Mouse (Mus musculus) frontal cortex, adult 2 months (tissue): ENCODE data around the gene Slc39a11. TPM values are rescaled to one million over a fixed set of nuclear protein-coding genes. Genes with fewer than 3 reads are reported as not detected.

Experiments used
- DNase-seq, 2 experiments: peaks; one replicate each; pipeline ENCODE4 v3.0.0; 2022; ENCODE audit warnings: low spot score in 1 of 2; ENCODE audit errors: extremely low spot score in 1 of 2
- polyA plus RNA-seq: library from polyadenylated mRNA; depleted of rRNA; stranded (reverse); fragments of >200 nt; gene quantifications from 2 replicates; pipeline ENCODE4 v1.2.3, GENCODE M21; 2012; rRNA removed

Slc39a11 gene
- 11.2 and 12.3 TPM in 2 replicates for polyA plus RNA-seq

DNA sequence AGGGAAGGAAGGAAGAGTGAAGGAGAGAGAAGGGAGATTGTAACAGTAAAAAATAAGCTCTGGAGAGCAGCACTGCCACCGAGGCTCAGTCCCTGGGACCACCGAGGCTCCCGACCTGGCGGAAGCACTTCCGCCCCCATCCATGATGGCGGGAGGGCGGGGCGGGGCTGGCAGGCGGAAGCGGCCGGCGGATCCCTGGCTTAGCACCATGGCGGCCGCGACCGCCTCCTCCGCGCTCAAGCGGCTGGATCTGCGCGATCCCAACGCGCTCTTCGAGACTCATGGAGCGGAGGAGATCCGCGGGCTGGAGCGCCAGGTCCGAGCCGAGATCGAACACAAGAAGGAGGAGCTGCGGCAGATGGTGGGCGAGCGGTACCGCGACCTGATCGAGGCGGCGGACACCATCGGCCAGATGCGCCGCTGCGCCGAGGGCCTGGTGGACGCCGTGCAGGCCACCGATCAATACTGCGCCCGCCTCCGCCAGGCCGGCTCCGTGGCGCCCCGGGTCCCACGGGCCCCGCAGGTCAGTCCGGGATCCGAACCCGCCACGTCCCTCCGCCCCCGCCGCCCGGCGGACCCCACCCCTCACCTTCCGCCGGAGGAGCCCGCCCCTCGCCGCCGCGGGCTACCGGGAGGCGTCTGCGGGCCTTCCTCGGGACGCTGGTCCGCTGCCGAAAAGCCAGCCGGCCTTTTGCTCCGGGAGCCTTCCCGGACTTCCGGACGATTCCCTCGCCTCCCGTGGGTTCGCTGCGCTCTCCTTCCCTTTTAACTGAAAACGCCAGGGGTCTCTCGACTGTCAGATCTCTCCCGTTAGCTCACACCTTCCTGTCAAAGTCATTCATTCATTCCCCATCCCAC lies at the start of gene Slc39a11:
TSS of gene Slc39a11 (minus strand) at position 727 of the 858 bp plus-strand sequence.
- no peak for DNase-seq

DNA sequence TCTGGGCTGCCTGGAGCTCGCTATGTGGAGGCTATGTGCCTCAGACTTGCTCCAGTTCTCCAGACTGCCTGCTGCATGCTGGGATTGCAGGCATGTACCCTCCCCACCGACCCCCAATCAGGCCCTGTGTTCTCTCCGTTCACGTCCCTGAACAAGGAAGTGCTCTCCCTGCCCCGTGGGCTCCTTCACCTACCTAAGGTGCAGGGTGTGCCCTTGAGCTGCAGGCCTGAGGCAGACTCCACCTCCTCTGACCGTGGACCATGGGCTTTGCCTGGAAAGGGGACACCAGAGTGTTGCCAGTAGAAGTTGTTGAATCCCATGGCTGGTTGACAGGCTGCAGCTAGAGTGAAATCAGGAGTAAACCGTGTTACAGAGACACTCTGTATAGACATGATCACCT lies 49.8 kb upstream of the Slc39a11 start:
- DNase-seq: no peak

DNA sequence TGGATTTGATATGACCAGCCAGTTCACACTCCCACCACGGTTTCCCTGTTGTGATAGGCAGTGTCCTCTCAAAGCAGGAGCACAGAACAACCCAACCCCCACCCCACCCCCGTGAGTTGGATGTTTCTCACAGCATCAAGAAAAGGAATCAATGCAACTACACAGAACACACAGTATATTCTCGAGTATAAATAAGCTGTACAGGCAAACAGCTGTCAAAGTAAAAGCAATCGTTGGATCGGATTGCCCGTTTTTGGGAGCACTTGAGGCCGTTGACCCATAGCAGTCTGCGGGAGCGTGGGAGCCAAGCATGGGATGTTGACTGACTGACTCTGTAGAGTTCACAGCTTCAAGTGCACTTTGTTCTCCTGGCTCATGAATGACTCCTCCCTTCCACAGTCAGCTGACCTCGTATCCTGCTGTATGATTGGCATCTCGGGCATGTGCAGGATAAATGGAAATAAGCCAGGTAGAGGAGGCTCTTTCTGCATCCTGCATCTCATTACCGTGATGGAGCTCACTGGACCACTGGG lies 48.2 kb upstream of the Slc39a11 start:
- DNase-seq: no peak

DNA sequence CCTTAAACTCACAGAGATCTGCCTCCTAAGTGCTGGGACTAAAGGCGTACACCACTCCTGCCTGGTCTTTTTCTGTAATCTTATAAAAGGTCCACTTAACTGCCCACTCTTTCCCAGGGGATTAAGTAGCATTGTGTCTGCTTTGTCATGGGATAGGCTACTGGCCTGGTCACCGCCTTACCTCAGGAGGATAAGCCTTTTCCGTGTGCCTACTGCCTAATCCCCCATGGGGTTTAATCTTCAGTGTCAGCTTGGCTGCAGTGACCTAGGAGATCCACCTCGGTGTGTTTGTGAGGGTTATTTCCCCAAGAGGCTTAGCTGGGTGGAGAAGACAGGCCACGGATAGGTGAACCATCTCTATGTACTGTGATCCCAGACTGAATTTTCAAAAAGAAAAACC lies 47.7 kb upstream of the Slc39a11 start:
- no peak for DNase-seq

DNA sequence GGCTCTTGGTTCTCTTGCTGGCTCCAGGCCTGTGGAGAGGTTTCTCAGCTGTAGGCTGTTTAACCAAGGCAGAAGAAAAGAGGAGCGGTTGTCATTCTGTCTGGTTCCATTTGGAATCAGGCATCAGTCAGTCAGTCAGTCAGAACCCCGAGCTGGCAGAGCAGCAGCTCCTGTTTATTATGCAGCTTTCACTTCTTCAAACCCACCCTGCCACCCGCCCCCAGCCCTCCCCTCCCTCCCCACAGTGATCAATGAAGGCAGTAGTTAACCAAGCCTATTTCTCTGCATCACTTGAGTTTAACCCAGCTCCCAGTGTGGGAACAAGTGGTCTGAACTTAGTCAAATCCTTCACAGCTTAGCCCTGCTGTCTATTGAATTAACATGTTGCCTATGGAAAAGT lies 42.0 kb upstream of the Slc39a11 start:
- DNase-seq: no peak

DNA sequence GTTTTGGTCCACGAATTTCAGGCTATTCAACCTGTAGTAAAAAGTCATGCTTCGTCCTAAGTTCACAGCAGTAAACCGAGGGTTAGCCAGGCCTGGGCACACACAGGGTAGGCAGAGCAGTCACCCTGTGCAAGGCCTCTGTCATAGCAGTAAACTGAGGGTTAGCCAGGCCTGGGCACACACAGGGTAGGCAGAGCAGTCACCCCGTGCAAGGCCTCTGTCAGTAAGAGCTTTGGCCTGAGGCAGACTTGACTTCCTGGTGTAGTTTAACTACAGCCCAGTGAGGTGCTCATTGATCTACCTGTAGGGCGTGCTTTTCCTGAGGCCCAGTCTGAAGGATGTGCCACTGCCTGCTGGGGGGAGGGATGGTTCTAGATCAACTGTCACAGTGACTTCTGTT lies 41.4 kb upstream of the Slc39a11 start:
- DNase-seq: no peak

DNA sequence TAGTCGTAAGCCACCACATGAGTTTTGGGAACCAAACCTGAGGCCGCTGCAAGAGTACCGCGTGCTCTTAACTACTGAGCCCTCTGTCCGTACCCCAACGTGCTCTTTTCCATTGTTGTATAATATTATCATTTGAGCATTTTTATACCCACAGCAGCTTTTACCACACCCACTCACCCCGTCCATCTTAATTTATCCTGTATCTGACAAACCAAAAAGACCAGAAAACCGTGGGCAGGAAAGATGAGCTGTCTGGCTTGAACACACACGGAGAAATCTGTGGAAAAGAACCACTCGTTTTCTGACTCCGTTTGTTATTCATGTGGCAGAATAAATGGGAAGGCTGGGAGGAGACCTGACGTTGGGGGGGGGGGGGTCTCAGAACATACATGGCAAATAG lies 40.6 kb upstream of the Slc39a11 start:
- peak in 1 of 2 experiments; percentile 60 for DNase-seq

DNA sequence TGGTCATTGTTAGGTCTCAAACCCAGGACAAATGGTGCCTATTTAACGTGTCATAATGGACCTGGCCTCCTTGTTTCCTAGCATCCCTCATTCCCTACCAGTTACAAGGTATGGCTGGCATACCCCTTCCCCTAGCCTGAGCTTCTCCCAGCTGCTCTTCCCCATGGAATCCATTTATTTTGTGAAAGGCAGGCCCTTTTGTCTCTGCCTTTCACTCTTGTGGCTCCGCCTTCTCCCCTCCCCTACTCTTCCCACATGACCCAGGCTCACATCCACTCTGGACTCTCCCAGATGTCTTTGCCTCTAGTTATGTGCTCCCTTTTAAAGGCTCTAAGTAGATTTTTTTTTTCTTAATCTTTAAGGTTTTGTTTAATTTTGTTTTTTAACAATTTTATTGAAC lies 37.2 kb upstream of the Slc39a11 start:
- no peak for DNase-seq

DNA sequence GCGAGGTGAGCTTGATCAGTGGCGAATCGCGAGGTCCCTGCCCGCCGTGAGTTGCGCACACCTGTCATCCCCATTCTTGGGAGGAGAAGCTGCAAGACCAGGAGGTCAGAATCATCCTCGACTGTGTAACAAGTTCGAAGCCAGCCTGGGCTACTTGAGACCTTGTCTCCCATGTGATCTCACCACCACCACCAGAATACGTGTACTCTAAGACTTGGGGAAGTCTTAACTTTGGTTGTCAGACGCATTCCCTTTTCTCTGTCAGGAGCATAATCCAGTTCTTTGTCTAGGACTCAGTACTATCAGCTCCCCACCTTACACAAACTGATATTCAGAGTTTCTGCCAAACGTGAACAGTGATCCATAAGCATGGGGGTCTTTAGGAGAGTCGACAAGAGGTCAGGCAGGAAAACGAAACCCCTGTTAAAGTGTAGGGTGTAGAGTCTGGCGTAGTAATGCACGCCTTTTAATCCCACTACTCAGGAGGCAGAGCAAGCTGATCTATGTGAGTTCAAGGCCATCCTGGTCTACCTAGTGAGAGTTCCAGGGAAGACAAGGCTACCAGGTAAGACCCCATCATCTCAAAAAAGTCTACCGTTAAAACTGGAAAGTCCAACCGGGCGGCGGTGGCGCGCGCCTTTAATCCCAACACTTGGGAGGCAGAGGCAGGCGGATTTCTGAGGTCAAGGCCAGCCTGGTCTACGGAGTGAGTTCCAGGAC lies 35.0 kb upstream of the Slc39a11 start:
- DNase-seq: no peak

DNA sequence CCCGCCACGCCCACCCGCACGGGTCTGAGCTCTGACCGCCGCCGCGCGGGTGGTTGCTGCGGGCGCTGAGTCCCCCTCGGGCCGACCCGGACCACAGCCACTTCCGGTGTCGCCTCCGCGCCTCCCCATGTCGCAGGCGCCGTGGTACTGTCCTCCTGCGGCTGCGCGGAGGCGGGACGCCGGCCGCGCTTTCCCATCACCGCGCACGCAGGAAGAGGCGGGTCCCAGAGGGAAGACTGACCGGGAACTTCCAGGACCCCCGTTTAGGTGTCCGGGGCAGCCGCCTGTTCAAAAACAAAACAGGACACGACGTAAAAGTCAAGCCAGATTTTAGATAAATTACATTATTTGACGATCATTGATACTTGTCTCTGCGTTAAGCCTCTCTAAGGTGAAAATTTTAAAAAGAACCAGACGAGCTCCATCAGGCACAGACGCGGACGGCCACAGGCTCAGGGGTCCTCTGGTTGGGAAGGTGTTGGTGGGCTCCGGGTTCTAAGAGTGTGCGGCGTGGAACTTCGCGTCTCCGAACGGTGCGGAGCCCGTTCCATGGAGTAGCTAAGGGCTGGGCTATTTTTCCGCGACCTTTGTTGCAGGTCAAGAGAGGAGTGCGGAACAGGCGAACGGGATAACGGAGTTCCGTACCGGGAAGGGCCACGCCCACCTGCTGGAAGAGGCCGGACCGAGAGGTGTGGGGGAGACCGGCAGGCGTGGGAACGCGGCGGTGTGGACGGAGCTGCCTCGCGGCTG lies 34.3 kb upstream of the Slc39a11 start, which contains the start of the genes Fam104a and D11Wsu47e:
TSS of gene Fam104a (minus strand) at position 199 of the 750 bp plus-strand sequence.
TSS of gene D11Wsu47e (plus strand) at position 456 of the 750 bp plus-strand sequence.
- peak; percentile 92 to 97 for DNase-seq

DNA sequence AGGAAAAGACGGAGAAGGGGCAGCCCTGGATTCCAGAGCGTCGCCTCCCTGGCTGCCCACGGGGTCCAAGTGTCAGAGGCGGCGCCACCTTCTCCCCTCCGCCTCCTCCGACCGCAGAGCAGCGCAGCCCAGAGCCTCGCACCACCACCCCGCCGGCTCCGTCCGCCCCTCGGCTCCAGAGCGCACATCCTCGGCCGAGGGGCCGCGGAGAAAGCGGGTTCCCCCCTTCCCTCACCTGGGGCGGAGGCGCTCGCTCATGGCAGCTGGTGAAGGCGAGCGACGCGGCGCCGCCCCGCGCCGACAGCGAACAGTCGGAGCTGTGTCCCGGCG lies 33.7 kb upstream of the Slc39a11 start:
- DNase-seq: no peak

DNA sequence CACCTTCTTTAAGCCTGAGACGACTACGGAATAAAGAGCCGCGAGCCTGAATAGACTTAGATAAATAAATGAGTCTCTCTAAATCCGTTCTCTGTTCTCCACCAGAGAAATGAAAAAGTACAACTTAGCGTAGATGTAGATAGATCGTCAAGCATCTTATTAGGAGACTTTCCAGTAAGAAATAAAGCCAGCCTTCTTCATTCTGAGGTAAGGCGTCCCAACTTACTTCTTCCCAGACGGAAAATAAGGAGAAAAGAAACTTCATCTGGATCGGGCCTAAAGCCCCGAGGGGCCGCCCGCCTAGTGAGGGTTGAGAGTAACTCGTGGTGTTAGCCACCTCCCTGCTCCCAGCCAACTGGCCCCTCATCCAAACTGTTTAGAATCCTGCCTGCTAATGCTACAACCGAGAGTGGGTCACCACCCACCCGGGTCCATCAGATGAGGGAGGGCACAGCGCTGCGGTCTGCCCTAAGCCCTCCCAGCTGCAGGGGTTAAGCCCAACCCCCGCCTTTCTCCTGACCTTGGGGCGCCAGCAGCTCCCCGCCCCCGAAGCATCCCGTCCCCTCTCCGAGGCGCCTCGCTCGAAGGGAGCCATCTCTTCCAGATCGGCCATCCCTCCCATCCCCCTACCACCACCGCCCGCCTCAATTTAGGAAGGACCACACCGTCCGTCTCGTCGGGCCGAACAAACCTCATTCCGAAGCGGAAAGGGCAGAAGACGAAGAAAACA lies 33.2 kb upstream of the Slc39a11 start:
- DNase-seq: no peak

DNA sequence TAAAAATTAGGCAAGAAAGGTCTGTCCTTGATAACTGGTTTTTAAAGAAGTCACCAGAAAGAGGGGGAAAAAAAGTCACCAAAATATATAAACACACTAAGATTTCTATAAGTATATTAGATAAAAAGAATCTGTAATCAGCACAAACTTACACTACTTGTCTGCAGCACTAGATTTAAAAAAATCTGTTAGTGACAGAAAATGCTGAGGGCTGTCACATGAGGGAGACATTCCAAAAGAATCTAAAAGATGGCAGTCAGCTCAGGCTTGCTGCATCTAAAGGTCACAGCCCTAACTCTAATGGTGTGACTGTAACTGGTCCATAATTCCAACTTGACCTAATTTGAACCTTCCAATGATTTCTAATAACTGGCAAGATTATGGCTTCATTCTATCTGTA lies 32.1 kb upstream of the Slc39a11 start:
- no peak for DNase-seq

DNA sequence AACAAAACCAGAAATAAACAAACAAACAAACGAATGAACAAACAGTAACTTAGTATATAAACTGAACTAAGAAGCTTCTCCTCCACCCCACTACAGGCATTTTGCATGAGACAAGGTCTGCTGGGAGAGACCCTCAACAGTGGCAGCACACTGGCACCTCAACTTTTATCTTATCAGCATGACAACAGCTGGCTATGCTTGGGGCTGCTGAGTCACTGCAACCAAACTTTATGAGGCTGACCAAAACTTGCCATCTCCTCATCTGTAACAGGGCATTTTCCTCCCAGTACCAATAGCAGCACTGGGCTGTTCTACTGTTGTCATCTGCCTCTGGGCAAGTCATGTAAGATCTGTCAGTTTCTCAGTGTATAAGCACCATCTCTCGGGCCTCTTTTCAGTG lies 31.1 kb upstream of the Slc39a11 start:
- DNase-seq: no peak

DNA sequence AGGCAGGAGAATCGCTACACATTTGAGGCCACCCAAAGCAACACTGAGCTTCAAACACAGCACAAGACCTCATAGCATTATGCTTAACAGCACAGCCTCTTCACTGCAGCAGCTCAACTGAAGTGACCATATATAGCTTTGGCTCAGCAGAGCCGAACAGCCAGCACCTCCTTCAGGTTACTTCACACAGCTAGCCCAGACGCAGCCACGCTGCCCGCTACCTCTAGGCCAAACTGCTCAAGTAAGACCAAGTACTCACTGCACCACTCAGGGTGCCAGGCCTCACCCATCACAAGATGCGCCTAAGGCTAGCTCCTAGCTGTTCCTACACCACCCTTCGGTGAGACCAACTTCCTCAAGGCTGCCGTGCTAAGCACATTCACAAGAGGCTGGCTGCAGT lies 28.5 kb upstream of the Slc39a11 start:
- no peak for DNase-seq

DNA sequence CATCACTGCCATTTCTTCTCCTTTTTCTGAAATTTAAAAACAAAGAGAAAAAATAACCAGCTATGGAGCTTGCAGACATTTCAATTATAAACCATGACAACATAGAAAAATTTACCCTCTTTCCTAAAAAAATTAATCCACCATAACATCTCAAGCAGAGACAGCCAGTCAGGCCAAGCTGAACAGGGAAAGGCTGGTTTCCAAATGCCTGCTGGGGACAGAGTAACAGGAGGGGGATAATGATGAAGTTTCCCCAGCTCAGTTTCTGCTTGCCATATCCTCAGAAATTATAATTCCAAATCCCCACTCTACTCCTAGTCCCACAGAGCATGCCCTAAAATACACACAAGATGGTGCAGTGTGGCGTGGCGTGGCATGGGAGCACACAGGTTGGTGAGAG lies 27.5 kb upstream of the Slc39a11 start:
- no peak for DNase-seq

DNA sequence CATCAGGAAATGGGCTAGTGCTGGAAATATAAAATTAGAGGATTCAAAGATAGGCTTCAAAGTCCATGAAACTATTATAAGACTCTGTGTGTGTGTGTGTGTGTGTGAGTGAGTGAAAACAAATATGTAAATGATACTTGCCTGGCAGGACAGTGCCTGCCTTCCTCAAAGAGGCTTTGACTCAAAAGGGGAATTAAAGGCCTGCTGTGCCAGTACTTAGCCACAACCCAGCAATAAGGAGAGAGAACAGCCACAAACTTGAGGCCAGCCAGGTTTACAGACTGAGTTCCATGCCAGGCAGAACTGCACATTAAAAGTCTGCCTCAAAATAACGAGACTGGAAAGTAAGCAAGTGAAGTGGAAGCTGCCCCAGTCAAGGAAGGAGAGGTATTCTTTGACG lies 27.0 kb upstream of the Slc39a11 start:
- DNase-seq: no peak

DNA sequence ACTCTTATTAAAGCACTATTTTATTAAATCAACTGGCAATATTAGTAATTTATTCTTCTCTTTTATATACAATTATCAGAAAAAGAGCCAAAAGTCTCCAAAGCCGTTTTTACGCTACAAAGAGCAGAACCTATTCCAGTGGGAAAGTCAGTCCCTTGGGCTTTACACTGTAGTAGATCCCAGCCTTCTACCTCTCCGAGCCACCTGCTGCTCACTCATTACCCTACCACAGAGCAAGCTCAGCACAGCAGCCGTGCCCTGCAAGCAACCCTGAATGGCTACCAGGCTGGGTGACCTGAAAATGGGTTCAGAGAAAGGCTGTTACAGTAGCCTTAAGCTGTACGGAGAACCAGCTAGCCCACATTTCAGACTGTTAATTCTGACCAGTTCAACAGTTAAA lies 24.7 kb upstream of the Slc39a11 start:
- no peak for DNase-seq

DNA sequence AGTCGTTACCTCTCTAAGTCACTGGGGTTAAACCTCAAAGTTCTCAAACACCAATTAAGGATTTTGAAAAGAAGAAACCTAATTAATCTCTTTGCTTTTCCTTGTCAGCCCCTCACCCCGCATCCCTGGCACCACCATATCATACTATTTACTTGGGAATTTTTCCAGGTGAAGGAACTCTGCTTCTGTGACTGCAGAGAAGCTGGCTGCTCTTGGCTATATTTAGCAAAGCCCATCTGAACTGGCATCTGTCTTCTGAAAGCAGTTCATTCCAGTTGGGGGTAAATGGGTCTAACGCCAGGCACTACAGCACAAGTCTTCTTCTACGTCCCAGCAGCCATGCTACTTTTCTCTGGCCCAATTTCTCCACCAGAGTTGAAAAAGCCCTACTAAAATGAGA lies 23.7 kb upstream of the Slc39a11 start:
- DNase-seq: peak in 1 of 2 experiments; percentile 51

DNA sequence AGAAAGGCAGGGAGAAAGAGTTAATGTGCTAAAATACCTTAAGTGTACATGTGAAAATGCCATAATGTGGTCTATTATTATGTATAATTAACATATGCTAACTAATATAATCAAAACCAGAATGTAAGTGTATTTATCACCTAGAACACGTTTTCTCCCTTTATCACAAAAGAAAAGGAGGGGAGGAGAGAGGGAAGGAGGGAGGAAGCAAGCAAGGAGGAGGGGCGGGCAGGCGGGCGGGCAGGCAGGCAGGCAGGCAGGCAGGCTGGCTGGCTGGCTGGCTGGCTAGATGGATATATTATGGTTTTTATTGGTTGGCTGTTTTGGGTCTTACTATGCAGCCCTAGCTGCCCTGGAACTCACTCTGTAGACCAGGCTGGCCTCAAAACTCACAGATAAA lies 19.8 kb upstream of the Slc39a11 start:
- DNase-seq: no peak
